Mouse (Mus musculus): ENCODE measurements around the gene Nlk. TPM values are rescaled to one million over a fixed set of nuclear protein-coding genes. Genes with fewer than 3 reads are reported as not detected.

Nlk gene
- polyA plus RNA-seq (2015; fragmentation: Nextera tagmentation; extraction: Ambion mirVana) = 9.2 and 11.8 TPM in 2 replicates

GRCm38 (mm10) chr11:78696777-78697752 lies at the start of gene Nlk:
Gene Nlk (minus strand): TSS chr11:78697373.
- Histone ChIP-seq H3K4me3 (replicated peaks) (peak within 1 kb of the TSS; percentile 84), H3K9me3 (no peaks in the 10 kb centered on the region), H3K4me1 (peaks cover 18% of the 10 kb centered on the region), H3K27ac (peak within 1 kb of the TSS; percentile 87), H3K4me2 (peak within 1 kb of the TSS; percentile 77), H3K27me3 (replicated peaks) (no peaks in the 10 kb centered on the region), H3K36me3 (no peaks in the 10 kb centered on the region), H3K9ac (peak within 1 kb of the TSS; percentile 80)
- under 1% methylated on average over 52 of the region's 65 CpGs for WGBS
- peak; percentile 99 for ATAC-seq (ENCODE audit: insufficient read depth, low FRiP score, low read depth)

DNA sequence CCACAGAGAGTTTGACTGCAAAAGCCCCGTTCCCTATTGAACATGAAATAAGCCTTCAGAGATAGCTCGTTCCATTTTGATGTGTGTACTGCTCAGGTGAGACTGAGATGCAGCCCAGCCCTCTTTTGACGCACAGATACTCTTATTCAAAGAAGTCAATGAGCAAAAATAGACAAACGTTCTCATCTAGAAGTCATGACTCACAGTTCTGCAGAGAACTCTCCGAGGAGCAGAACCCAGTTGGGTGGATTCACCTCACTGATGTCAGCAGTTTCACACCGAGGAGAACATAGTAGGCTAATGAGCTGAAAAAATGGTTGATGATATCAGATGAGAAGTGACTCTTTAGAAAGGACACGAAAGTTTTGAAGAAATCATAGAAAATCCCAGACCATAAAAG lies 49.1 kb upstream of the Nlk start:
- Histone ChIP-seq H3K4me2 (no peak overlapping the region), H3K4me1 (peaks cover 6% of the 10 kb centered on the region; the same call in 1 of the 2 replicates), H3K27me3 (replicated peaks) (no peaks in the 10 kb centered on the region), H3K4me3 (replicated peaks) (no peak overlapping the region), H3K9ac (no peak overlapping the region), H3K27ac (no peak overlapping the region), H3K9me3 (no peaks in the 10 kb centered on the region), H3K36me3 (0 out of 2 replicates have a peak, but pooled peaks cover 8% of the 10 kb centered on the region)
- no peak for ATAC-seq (ENCODE audit: insufficient read depth, low FRiP score, low read depth)
- 87% methylated on average over 7 of the region's 7 CpGs for WGBS

DNA sequence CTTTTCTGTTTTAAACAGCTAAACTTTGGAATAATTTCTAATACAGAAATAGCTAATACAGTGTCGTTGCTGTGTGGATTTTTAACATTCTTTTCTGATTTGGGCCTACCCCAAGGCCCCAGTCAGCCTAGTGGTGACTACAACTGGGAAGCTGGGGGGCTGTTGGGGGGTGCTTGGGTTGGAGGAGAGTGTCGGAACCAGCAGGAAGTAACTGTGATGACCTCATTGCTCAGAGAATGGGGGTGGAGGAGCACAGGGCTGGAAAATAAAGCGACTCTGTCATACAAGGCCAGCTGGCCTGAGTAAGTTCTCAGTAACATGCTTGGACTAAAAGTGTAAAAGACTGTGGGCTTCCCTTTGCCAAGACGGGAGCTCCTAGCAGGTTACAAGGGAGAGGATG lies 48.3 kb upstream of the Nlk start:
- Histone ChIP-seq H3K36me3 (0 out of 2 replicates have a peak, but pooled peaks cover 8% of the 10 kb centered on the region), H3K9ac (no peak overlapping the region), H3K4me3 (replicated peaks) (no peak overlapping the region), H3K27me3 (replicated peaks) (no peaks in the 10 kb centered on the region), H3K4me2 (no peak overlapping the region), H3K4me1 (peaks cover under 1% of the 10 kb centered on the region; the same call in 1 of the 2 replicates), H3K9me3 (no peaks in the 10 kb centered on the region), H3K27ac (no peak overlapping the region)
- no peak for ATAC-seq (ENCODE audit: insufficient read depth, low FRiP score, low read depth)
- WGBS = 53% methylated on average over 4 of the region's 4 CpGs

- Histone ChIP-seq H3K4me1 (no peaks in the 10 kb centered on the region), H3K36me3 (no peaks in the 10 kb centered on the region), H3K27me3 (replicated peaks) (no peaks in the 10 kb centered on the region), H3K4me2 (no peak overlapping the region), H3K27ac (no peak overlapping the region), H3K4me3 (replicated peaks) (no peak overlapping the region), H3K9ac (no peak overlapping the region), H3K9me3 (no peaks in the 10 kb centered on the region)
- ATAC-seq (ENCODE audit: insufficient read depth, low FRiP score, low read depth) = no peak
- 64% methylated on average over 3 of the region's 3 CpGs for WGBS
Measured at GRCm38 (mm10) chr11:78742461-78742860, 45.3 kb upstream of the Nlk start.

- H3K4me3 ChIP-seq (replicated peaks) = no peak overlapping the region
- no peak overlapping the region for H3K27ac ChIP-seq
- H3K27me3 ChIP-seq (replicated peaks) = no peaks in the 10 kb centered on the region
- H3K36me3 ChIP-seq = no peaks in the 10 kb centered on the region
- no peaks in the 10 kb centered on the region for H3K4me1 ChIP-seq
- H3K4me2 ChIP-seq = no peak overlapping the region
- H3K9me3 ChIP-seq = no peaks in the 10 kb centered on the region
- no peak for ATAC-seq (ENCODE audit: insufficient read depth, low FRiP score, low read depth)
- H3K9ac ChIP-seq = no peak overlapping the region
- 75% methylated on average over 7 of the region's 7 CpGs for WGBS
Measured at GRCm38 (mm10) chr11:78741958-78742357, 44.8 kb upstream of the Nlk start.

DNA sequence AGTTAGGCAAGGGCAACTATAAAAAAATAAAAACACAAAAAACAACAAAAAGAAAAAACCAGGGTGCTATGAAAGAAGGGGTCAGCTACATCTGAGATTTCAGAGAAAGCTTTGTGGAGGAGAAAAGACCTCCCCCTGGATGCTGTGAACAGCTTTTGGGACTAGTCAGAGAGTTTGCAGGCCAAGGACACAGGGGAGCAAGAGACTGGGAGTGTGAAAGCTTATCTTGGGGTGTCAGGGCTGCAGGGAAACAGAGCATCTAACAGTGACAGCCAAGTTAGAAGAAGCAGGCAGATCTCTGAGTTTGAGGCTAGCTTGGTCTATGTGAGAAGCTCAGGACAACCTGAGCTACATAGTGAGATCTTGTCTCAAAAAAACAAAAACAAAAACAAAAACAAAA lies 42.2 kb upstream of the Nlk start:
- Histone ChIP-seq H3K4me2 (no peak overlapping the region), H3K4me1 (no peaks in the 10 kb centered on the region), H3K4me3 (replicated peaks) (no peak overlapping the region), H3K9me3 (no peaks in the 10 kb centered on the region), H3K27ac (no peak overlapping the region), H3K27me3 (replicated peaks) (no peaks in the 10 kb centered on the region), H3K9ac (no peak overlapping the region), H3K36me3 (no peaks in the 10 kb centered on the region)
- no peak for ATAC-seq (ENCODE audit: insufficient read depth, low FRiP score, low read depth)

GRCm38 (mm10) chr11:78736877-78737408 lies 39.8 kb upstream of the Nlk start:
- no peaks in the 10 kb centered on the region for H3K4me1 ChIP-seq
- H3K36me3 ChIP-seq = no peaks in the 10 kb centered on the region
- H3K4me2 ChIP-seq = no peak overlapping the region
- H3K27me3 ChIP-seq (replicated peaks) = no peaks in the 10 kb centered on the region
- no peaks in the 10 kb centered on the region for H3K9me3 ChIP-seq
- no peak overlapping the region for H3K27ac ChIP-seq
- ATAC-seq (ENCODE audit: insufficient read depth, low FRiP score, low read depth) = no peak
- no peak overlapping the region for H3K9ac ChIP-seq
- WGBS = 77% methylated on average over 3 of the region's 3 CpGs
- H3K4me3 ChIP-seq (replicated peaks) = no peak overlapping the region

DNA sequence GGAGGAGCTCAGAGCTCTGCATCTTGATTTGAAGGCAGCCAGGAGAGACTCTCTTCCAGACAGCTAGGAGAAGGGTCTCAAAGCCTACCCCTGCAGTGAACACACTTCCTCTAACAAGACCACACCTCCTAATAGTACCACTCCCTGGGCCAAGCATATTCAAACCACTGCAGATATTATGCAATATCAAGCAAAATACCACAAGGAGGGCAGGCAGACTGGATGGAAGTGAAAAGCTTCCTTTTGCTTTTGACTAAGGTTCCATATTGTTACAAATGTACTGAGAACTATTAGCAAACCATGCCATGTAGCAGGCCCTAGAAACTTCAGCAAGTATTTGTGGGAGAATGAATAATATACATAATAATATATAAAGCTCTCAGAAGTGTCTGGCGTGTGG lies 38.0 kb upstream of the Nlk start:
- Histone ChIP-seq H3K9me3 (no peaks in the 10 kb centered on the region), H3K27me3 (replicated peaks) (no peaks in the 10 kb centered on the region), H3K9ac (no peak overlapping the region), H3K4me1 (no peaks in the 10 kb centered on the region), H3K4me3 (replicated peaks) (no peak overlapping the region), H3K27ac (no peak overlapping the region), H3K36me3 (no peaks in the 10 kb centered on the region), H3K4me2 (no peak overlapping the region)
- ATAC-seq (ENCODE audit: insufficient read depth, low FRiP score, low read depth) = no peak
- 84% methylated on average over 1 of the region's 1 CpGs for WGBS

DNA sequence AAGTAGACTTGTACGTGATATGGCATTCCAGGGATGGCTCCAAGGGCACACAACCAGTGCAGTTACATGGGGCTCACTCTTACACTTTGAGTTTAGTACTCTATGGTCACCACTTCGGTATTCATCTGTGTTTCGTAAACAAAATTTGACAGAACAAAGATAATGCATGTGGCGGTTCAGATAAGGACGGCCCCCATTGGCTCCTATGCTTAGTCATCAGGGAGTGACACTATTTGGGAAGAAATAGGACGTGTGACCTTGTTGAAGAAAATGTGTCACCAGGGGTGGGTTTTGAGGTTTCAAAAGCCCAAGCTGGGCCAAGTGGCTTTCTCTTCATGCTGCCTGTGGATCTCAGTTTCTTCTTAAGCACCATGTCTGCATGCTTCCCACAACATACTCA lies 35.4 kb upstream of the Nlk start:
- H3K9ac ChIP-seq = no peak overlapping the region
- H3K4me1 ChIP-seq = no peaks in the 10 kb centered on the region
- no peak overlapping the region for H3K4me2 ChIP-seq
- no peak for ATAC-seq (ENCODE audit: insufficient read depth, low FRiP score, low read depth)
- H3K9me3 ChIP-seq = no peaks in the 10 kb centered on the region
- no peak overlapping the region for H3K4me3 ChIP-seq (replicated peaks)
- no peak overlapping the region for H3K27ac ChIP-seq
- H3K36me3 ChIP-seq = no peaks in the 10 kb centered on the region
- H3K27me3 ChIP-seq (replicated peaks) = no peaks in the 10 kb centered on the region
- WGBS = 67% methylated on average over 6 of the region's 6 CpGs

DNA sequence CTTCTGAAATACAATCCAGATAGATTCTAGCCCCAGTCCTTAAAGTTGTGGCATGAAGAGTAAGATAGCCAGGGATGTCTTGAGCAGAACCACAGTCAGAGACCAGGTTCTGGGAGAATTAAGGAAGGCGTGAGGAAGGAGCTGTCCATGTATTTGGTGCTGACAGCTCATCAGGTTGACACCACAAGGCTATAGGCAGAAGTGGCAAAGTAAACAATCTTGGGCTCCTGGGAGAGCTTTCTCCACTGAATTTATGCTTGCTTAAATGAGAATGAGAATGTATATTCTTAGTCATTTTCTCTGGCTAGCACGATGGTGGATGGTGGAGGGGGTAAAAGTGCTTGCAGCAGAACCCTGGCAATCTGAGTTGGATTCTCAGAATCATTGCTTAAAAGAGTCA lies 33.7 kb upstream of the Nlk start:
- 16% methylated on average over 2 of the region's 2 CpGs for WGBS
- no peaks in the 10 kb centered on the region for H3K36me3 ChIP-seq
- no peaks in the 10 kb centered on the region for H3K9me3 ChIP-seq
- H3K4me3 ChIP-seq (replicated peaks) = no peak overlapping the region
- ATAC-seq (ENCODE audit: insufficient read depth, low FRiP score, low read depth) = no peak
- H3K4me1 ChIP-seq = no peaks in the 10 kb centered on the region
- no peaks in the 10 kb centered on the region for H3K27me3 ChIP-seq (replicated peaks)
- H3K4me2 ChIP-seq = no peak overlapping the region
- H3K9ac ChIP-seq = no peak overlapping the region
- H3K27ac ChIP-seq = no peak overlapping the region

GRCm38 (mm10) chr11:78728041-78728440 lies 30.9 kb upstream of the Nlk start:
- H3K27ac ChIP-seq = no peak overlapping the region
- H3K4me2 ChIP-seq = no peak overlapping the region
- H3K27me3 ChIP-seq (replicated peaks) = no peaks in the 10 kb centered on the region
- H3K36me3 ChIP-seq = no peaks in the 10 kb centered on the region
- no peaks in the 10 kb centered on the region for H3K9me3 ChIP-seq
- 69% methylated on average over 4 of the region's 4 CpGs for WGBS
- H3K9ac ChIP-seq = no peak overlapping the region
- H3K4me1 ChIP-seq = no peaks in the 10 kb centered on the region
- ATAC-seq (ENCODE audit: insufficient read depth, low FRiP score, low read depth) = no peak
- no peak overlapping the region for H3K4me3 ChIP-seq (replicated peaks)

DNA sequence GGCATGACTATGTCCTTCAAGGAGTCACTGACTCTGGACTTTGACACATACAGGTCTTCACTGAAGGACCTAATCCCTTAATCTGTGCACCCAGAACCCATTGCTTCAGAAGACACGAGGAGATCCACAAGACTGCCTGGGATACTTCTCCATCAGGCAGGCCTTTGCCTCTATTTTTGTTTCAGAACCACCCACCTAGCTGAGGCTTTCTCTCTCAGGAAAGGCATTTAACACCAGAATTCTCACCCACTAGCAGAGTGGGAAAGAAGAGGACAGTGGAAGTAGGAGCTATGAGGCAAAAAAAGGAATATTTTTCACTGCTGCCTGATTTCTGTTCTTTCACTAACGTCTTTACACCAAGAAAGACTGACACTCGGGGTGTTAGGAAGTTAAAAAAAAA lies 29.2 kb upstream of the Nlk start:
- WGBS = 69% methylated on average over 3 of the region's 3 CpGs
- ATAC-seq (ENCODE audit: insufficient read depth, low FRiP score, low read depth) = no peak
- H3K27me3 ChIP-seq (replicated peaks) = no peaks in the 10 kb centered on the region
- no peaks in the 10 kb centered on the region for H3K4me1 ChIP-seq
- H3K4me2 ChIP-seq = no peak overlapping the region
- H3K4me3 ChIP-seq (replicated peaks) = no peak overlapping the region
- no peaks in the 10 kb centered on the region for H3K36me3 ChIP-seq
- H3K27ac ChIP-seq = no peak overlapping the region
- no peaks in the 10 kb centered on the region for H3K9me3 ChIP-seq
- H3K9ac ChIP-seq = no peak overlapping the region
